Mouse (Mus musculus): ENCODE data around the gene Icmt. TPM values are rescaled to one million over a fixed set of nuclear protein-coding genes. Genes with fewer than 3 reads are reported as not detected.

Gene Icmt
- polyA plus RNA-seq, 1 experiment = 35.2 TPM

DNA sequence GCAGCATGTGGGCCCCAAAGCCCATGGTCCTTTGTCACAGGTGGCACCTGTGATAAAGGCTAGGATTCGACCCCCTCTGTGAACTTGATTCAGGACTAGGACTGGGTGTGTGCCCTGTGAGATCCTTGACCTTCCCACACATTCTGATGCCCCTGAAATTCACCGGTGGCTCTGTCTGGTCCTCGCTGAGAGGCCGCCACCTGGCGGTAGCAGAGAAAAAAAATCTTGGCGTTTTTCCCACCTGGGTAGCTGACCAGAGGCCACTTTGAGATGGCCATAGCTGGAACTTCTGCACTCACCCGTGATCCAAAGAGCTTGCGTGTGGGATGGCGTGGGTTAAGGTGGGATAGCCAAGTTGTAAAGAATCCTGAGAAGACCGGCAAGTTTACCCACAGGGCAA is 11.5 kb upstream of the Icmt start:
- Histone ChIP-seq H3K4me3 (ENCODE audit: insufficient read depth, low read length) (no peak overlapping the region), H3K4me1 (ENCODE audit: control insufficient read depth, insufficient read depth, low read length) (no peaks in the 10 kb centered on the region), H3K27ac (ENCODE audit: insufficient read depth, low read length) (no peak overlapping the region)
- peak; percentile 59 for TF ChIP-seq CTCF (IDR thresholded peaks at IDR 0.05; ENCODE audit: extremely low read depth, insufficient read depth, low read length)
- no peak for TF ChIP-seq POLR2A (IDR thresholded peaks at IDR 0.05; ENCODE audit: extremely low read depth, insufficient read depth, low read length)

DNA sequence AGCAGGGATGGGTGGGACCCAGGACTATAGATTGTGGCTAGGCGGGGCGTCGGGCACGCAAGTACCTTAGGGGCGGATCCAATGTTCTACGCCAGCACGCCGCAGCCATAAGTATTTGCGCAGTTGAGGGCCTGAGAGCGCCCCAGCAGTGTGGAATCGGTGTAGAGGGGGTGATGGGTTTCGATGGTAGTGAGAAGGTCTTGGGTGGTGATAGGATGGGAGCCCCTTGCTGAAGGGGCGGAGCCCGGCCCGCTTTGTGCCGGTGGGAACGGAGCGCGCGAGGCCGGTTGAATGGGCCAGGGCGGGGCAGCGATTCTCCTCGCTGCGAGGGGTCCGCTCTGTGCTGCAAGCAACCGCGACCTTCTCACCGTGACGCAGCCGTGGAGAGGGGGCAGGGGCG is 10.8 kb upstream of the Icmt start:
- no peak overlapping the region for H3K27ac ChIP-seq (ENCODE audit: insufficient read depth, low read length)
- TF ChIP-seq POLR2A (IDR thresholded peaks at IDR 0.05; ENCODE audit: extremely low read depth, insufficient read depth, low read length) = peak; percentile 79
- no peak for TF ChIP-seq CTCF (IDR thresholded peaks at IDR 0.05; ENCODE audit: extremely low read depth, insufficient read depth, low read length)
- H3K4me1 ChIP-seq (ENCODE audit: control insufficient read depth, insufficient read depth, low read length) = no peaks in the 10 kb centered on the region
- H3K4me3 ChIP-seq (ENCODE audit: insufficient read depth, low read length) = peak overlapping the region; percentile 39

DNA sequence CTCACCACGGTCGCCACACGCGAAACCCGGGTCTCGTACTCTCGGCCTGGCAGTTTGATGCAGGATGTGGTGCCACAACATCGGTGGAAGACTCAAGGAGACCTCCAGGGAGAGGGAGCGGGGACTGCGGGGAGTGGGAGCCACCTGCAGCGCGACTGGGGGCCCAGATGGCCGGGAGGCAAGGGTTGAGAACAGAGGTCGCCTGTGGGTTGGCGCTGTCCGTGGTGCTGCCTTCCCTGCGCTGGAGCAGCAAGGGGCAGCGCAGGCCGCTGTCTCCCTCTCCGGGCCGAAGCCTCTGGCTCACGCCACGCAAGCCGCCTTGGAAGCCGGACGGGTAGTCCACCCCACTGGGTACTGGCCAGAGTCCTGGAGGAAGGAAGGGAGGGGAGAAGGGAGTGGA is 10.1 kb upstream of the Icmt start:
- no peaks in the 10 kb centered on the region for H3K4me1 ChIP-seq (ENCODE audit: control insufficient read depth, insufficient read depth, low read length)
- peak overlapping the region; percentile 39; the same call in 1 of the 2 replicates for H3K4me3 ChIP-seq (ENCODE audit: insufficient read depth, low read length)
- TF ChIP-seq CTCF (IDR thresholded peaks at IDR 0.05; ENCODE audit: extremely low read depth, insufficient read depth, low read length) = no peak
- no peak for TF ChIP-seq POLR2A (IDR thresholded peaks at IDR 0.05; ENCODE audit: extremely low read depth, insufficient read depth, low read length)
- no peak overlapping the region for H3K27ac ChIP-seq (ENCODE audit: insufficient read depth, low read length)

DNA sequence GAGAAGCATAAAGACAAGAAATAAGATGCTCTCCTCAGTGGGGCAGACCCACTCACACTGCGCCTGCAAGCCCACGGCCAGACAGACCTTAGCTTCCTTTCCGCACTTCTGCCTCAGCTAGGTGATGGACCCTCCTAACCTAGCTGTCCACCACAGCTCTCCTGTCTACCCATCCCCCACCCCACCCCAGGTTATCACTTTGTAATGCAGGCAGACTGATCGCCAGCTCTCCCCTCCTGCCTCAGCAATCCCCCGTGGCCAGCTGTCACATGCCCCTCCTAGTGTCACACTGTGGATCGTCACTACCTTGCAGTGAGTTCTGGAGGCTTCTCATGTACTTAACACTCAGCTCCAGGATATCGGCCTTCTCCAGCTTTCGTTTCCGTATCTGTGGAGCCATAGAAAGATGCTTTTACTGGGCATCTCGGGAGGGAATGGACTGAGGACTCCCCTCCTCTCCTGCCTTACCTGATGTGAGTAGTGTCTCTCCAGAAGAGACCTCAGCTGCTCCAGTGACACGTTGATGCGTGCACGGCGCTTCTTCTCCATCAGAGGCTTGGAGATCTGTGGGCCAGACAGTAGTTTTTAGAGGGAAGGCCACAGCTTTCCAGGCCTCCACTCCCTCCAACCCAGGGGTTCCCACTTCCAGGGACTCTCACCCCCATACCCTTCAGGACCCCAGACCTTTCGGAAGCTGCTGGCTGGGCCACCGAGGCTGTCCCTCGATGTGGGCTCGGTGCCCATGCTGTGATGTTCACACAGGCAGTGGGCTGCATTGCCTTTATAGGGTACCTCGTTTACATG is 9.5 kb upstream of the Icmt start:
- Histone ChIP-seq H3K4me1 (ENCODE audit: control insufficient read depth, insufficient read depth, low read length) (no peaks in the 10 kb centered on the region), H3K27ac (ENCODE audit: insufficient read depth, low read length) (no peak overlapping the region), H3K4me3 (ENCODE audit: insufficient read depth, low read length) (no peak overlapping the region)
- TF ChIP-seq POLR2A (IDR thresholded peaks at IDR 0.05; ENCODE audit: extremely low read depth, insufficient read depth, low read length) = no peak
- TF ChIP-seq CTCF (IDR thresholded peaks at IDR 0.05; ENCODE audit: extremely low read depth, insufficient read depth, low read length) = no peak

DNA sequence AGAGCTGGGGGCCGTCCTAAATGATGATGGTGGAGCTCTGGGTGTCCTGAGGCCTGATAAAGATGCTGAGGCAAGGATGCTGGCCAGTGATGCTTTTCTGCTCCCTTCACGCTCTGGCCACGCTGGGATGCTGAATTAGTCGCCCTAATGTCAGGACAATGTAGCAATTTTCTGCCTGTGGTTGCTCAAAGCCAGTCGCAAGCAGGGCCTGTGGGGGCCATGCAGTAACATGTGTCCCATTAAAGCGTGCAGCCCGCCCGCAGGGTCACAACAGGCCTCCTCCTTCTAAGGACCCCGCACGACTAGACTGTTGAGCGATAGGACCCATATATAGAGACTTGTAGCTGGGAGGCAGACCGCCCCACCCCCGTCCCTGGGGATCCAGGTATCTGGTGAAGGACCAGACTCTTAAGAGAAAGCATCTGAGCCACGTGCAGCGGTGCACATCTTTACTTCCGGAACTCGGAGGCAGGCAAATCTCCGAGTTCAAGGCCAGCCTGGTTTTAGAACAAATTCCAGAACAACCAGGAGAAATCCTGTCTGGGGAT is 8.6 kb upstream of the Icmt start:
- Histone ChIP-seq H3K27ac (ENCODE audit: insufficient read depth, low read length) (no peak overlapping the region), H3K4me3 (ENCODE audit: insufficient read depth, low read length) (no peak overlapping the region), H3K4me1 (ENCODE audit: control insufficient read depth, insufficient read depth, low read length) (no peaks in the 10 kb centered on the region)
- TF ChIP-seq CTCF (IDR thresholded peaks at IDR 0.05; ENCODE audit: extremely low read depth, insufficient read depth, low read length) (no peak), POLR2A (IDR thresholded peaks at IDR 0.05; ENCODE audit: extremely low read depth, insufficient read depth, low read length) (no peak)

DNA sequence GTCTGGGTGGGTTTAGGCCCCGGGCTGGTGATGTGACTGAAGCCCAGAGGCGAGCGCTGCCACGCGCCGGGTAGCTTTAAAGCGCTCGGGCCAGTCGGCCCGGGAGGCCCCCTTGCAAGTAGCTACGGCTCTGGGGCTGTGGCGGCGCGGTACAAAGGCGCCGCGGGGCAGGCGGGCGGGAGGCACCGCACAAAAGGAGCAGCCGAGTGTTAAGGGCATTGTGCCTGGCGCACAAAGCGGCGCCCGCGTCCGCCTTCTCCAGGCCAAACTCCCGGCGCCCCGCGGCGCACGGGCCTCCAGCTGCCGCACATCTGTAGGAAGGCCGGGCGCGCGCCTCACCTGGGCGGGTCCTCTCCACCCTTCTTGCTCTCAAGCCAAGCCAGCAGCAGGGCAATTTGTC is 6.6 kb upstream of the Icmt start:
- Histone ChIP-seq H3K4me1 (ENCODE audit: control insufficient read depth, insufficient read depth, low read length) (no peaks in the 10 kb centered on the region), H3K4me3 (ENCODE audit: insufficient read depth, low read length) (no peak overlapping the region), H3K27ac (ENCODE audit: insufficient read depth, low read length) (no peak overlapping the region)
- TF ChIP-seq POLR2A (IDR thresholded peaks at IDR 0.05; ENCODE audit: extremely low read depth, insufficient read depth, low read length) (no peak), CTCF (IDR thresholded peaks at IDR 0.05; ENCODE audit: extremely low read depth, insufficient read depth, low read length) (no peak)

DNA sequence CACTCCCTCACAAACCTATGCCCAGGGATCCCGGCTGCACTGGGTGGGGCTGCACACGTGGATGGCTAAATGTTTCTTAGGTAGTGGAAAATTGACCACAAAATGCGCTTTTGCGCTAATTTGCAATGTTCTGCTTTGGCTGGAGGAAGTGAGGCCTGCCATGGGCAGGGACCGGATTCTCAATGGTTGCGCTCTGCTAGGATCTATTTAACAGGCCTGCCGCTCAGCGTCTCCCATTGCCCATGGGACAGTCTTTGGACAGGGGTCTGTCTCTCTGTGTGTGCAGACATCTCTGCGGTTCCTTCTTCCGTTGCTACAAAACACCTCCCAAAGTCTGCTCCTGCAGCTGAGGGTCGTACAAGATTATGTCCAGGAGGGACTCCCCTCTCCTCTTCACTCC is 6.0 kb upstream of the Icmt start:
- Histone ChIP-seq H3K4me3 (ENCODE audit: insufficient read depth, low read length) (no peak overlapping the region), H3K4me1 (ENCODE audit: control insufficient read depth, insufficient read depth, low read length) (no peaks in the 10 kb centered on the region), H3K27ac (ENCODE audit: insufficient read depth, low read length) (no peak overlapping the region)
- TF ChIP-seq CTCF (IDR thresholded peaks at IDR 0.05; ENCODE audit: extremely low read depth, insufficient read depth, low read length) = no peak
- TF ChIP-seq POLR2A (IDR thresholded peaks at IDR 0.05; ENCODE audit: extremely low read depth, insufficient read depth, low read length) = no peak

DNA sequence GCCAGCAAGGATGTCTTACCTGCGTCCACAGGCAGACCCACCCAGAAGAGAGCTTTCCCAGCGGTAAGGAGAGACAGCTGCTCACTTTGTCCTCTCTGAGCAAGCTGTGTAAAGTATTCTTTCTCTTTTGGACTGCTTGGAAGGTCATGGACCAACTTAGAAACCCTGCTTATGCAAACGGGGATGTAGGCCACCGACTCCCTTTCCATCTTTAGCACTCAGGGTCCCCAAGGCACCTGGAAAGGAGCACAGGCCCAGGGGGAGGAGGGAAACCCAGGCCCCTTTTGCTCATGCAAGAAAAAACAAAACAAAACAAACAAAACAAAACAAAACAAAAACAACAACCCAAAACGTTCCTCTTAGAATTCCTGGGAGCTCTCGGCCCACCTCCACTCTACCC is 5.5 kb upstream of the Icmt start, which contains the start of gene Hes3:
Gene Hes3, minus strand, starts transcription at position 101 of the 400 bp plus-strand sequence.
- no peak within 1 kb of the TSS for H3K27ac ChIP-seq (ENCODE audit: insufficient read depth, low read length)
- TF ChIP-seq POLR2A (IDR thresholded peaks at IDR 0.05; ENCODE audit: extremely low read depth, insufficient read depth, low read length) (no peak), CTCF (IDR thresholded peaks at IDR 0.05; ENCODE audit: extremely low read depth, insufficient read depth, low read length) (no peak)
- H3K4me1 ChIP-seq (ENCODE audit: control insufficient read depth, insufficient read depth, low read length) = no peaks in the 10 kb centered on the region
- no peak within 1 kb of the TSS for H3K4me3 ChIP-seq (ENCODE audit: insufficient read depth, low read length)

DNA sequence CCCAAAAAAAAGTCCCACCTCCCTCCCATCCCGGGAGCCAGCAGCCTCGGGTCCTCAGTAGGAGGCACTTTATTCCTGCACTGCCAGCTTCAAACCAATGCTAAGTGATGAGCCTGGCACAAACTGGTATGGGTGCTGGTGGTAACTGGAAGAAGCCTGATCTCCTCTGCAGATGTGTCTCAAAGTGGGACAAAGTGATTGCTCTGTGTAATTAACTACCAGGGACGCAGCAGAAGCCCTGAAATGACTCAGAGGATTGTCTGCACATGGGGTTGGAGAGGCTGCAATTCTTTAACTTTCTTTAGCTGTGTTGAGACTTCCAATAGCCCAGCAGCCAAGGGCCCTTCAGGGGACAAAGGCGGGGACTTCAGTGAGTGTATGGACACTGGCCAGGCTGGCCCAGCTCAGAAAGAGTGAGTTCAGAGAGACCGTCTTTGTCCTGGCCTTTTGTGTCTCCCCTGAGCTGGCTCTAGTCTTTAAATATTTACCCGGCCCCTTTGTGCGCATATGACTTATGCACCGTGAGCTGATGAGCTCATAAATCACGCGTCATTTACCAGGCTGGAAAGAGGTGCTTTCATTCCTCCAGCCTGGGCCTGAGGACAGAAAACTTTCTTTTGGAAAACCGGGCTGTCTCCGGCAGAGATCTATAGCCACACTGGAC is 4.8 kb upstream of the Icmt start:
- Histone ChIP-seq H3K4me1 (ENCODE audit: control insufficient read depth, insufficient read depth, low read length) (no peaks in the 10 kb centered on the region), H3K4me3 (ENCODE audit: insufficient read depth, low read length) (no peak overlapping the region), H3K27ac (ENCODE audit: insufficient read depth, low read length) (no peak overlapping the region)
- no peak for TF ChIP-seq CTCF (IDR thresholded peaks at IDR 0.05; ENCODE audit: extremely low read depth, insufficient read depth, low read length)
- no peak for TF ChIP-seq POLR2A (IDR thresholded peaks at IDR 0.05; ENCODE audit: extremely low read depth, insufficient read depth, low read length)

Data from cortical plate, adult 2 months (tissue).